Mouse (Mus musculus) testis, adult 2 months (tissue): ENCODE data around the gene Btbd35f13. TPM values are rescaled to one million over a fixed set of nuclear protein-coding genes. Genes with fewer than 3 reads are reported as not detected.
"Not testable (repeated sequence)": the region's sequence is repeated elsewhere in the genome, so short reads cannot be mapped to it uniquely, and the experiment has no call there.

Source experiments
- H3K27ac ChIP-seq: fragments of 200-500 bp; 2 replicates; pipeline ENCODE4 v1.5.1; 2012; ENCODE audit warnings: low read depth, low read length; ENCODE audit not compliant: control insufficient read depth, insufficient read depth
- H3K27me3 ChIP-seq: fragments of 200-500 bp; 2 replicates; pipeline ENCODE4 v1.6.1; 2012; ENCODE audit warnings: mild to moderate bottlenecking, low read length, moderate library complexity; ENCODE audit not compliant: control insufficient read depth, insufficient read depth
- H3K36me3 ChIP-seq: fragments of 200-500 bp; 2 replicates; pipeline ENCODE4 v1.6.1; 2012; ENCODE audit warnings: mild to moderate bottlenecking, low read length; ENCODE audit not compliant: control insufficient read depth, insufficient read depth
- H3K4me1 ChIP-seq: fragments of 200-500 bp; 2 replicates; pipeline ENCODE4 v1.6.1; 2012; ENCODE audit warnings: low read length; ENCODE audit not compliant: control insufficient read depth, insufficient read depth
- H3K4me3 ChIP-seq: fragments of 200-500 bp; 2 replicates; pipeline ENCODE4 v1.5.1; 2012; ENCODE audit warnings: low read depth, mild to moderate bottlenecking, low read length, moderate library complexity, mixed read lengths; ENCODE audit not compliant: control insufficient read depth
- polyA plus RNA-seq: library from polyadenylated mRNA; depleted of rRNA; stranded (reverse); fragments of >200 nt; gene quantifications from 2 replicates; pipeline ENCODE4 v1.2.3, GENCODE M21; 2012; rRNA removed

Gene Btbd35f13
- polyA plus RNA-seq: 0.11 and 0.26 TPM in 2 replicates

- not testable (repeated sequence) for H3K27me3 ChIP-seq, H3K36me3 ChIP-seq, H3K4me1 ChIP-seq, H3K27ac ChIP-seq, H3K4me3 ChIP-seq
These were observed at the start of gene Btbd35f13 for GRCm38 (mm10) chrX:33656872-33657271. TSS of gene Btbd35f13 (plus strand) at chrX:33657172.

GRCm38 (mm10) chrX:33702249-33702648 is 45.3 kb downstream of the Btbd35f13 start, which contains the start of gene Btbd35f14:
TSS of gene Btbd35f14 (minus strand) at chrX:33702349.
- not testable (repeated sequence) for H3K36me3 ChIP-seq, H3K27ac ChIP-seq, H3K4me1 ChIP-seq, H3K27me3 ChIP-seq, H3K4me3 ChIP-seq

Other genes with a start within 250 kb of the Btbd35f13 start
- 0.10 and 0.58 TPM in 2 replicates for gene Btbd35f15, start 79.9 kb upstream of the Btbd35f13 start, polyA plus RNA-seq
- gene Btbd35f14, start 45.2 kb downstream of the Btbd35f13 start, polyA plus RNA-seq: 0.49 and 0.84 TPM in 2 replicates